Mouse (Mus musculus) midbrain, postnatal 0 days (tissue): ENCODE measurements around the gene Gpr137b. TPM values are rescaled to one million over a fixed set of nuclear protein-coding genes. Genes with fewer than 3 reads are reported as not detected.
A peak's percentile ranks its signal among the peaks of the same experiment; 100 is the strongest.
"Not testable (repeated sequence)": the region's sequence is repeated elsewhere in the genome, so short reads cannot be mapped to it uniquely, and the experiment has no call there.

ENCODE experiments used
- ATAC-seq: fragments of 200-750 bp; cut with Nextera tagmentation; 2 replicates; pipeline ENCODE4 v1.8.0; 2017; ENCODE audit warnings: moderate number of reproducible peaks, mild to moderate bottlenecking, moderate TSS enrichment, moderate library complexity; ENCODE audit not compliant: low FRiP score
- DNase-seq: peaks from one replicate; pipeline ENCODE4 v3.0.0-alpha.2; 2015; ENCODE audit warnings: low spot score
- H3K27ac ChIP-seq: fragments of 300-500 bp; sonication (generic); 2 replicates; pipeline ENCODE4 v1.5.1; 2014; ENCODE audit warnings: low read depth, mild to moderate bottlenecking, low read length, mixed read lengths
- H3K27me3 ChIP-seq: fragments of 300-500 bp; sonication (generic); 2 replicates; pipeline ENCODE4 v1.6.1; 2014; ENCODE audit warnings: low read length, control low read depth, mixed read lengths; ENCODE audit not compliant: insufficient read depth
- H3K36me3 ChIP-seq: fragments of 300-500 bp; sonication (generic); 2 replicates; pipeline ENCODE4 v1.6.1; 2014; ENCODE audit warnings: low read length, control low read depth, mixed read lengths; ENCODE audit not compliant: insufficient read depth
- H3K4me1 ChIP-seq: fragments of 300-500 bp; sonication (generic); 2 replicates; pipeline ENCODE4 v1.6.1; 2014; ENCODE audit warnings: mild to moderate bottlenecking, control low read depth, antibody characterized with exemption, low read length, mixed read lengths; ENCODE audit not compliant: insufficient read depth
- H3K4me2 ChIP-seq: fragments of 300-500 bp; sonication (generic); 2 replicates; pipeline ENCODE4 v1.6.1; 2014; ENCODE audit warnings: low read depth, mild to moderate bottlenecking, low read length, mixed read lengths; ENCODE audit not compliant: poor library complexity, severe bottlenecking
- H3K4me3 ChIP-seq: fragments of 300-500 bp; sonication (generic); 2 replicates; pipeline ENCODE4 v1.5.1; 2014; ENCODE audit warnings: low read depth, mild to moderate bottlenecking, low read length, moderate library complexity
- H3K9ac ChIP-seq: fragments of 300-500 bp; sonication (generic); replicated peaks from 2 replicates; pipeline ENCODE4 v1.6.1; 2014; ENCODE audit warnings: mild to moderate bottlenecking, low read length, moderate library complexity, mixed read lengths; ENCODE audit not compliant: poor library complexity, severe bottlenecking
- H3K9me3 ChIP-seq: fragments of 300-500 bp; sonication (generic); 2 replicates; pipeline ENCODE4 v1.6.1; 2016; ENCODE audit warnings: low read length, control low read depth
- CTCF ChIP-seq: IDR thresholded peaks from 2 replicates; pipeline ENCODE4 v1.5.1; 2016; ENCODE audit warnings: antibody characterized with exemption, mild to moderate bottlenecking
- WGBS: fragments of 180-500 bp; shearing (Covaris S2); extraction: QIAGEN DNeasy Blood & Tissue Kit; methylation state at CpG from one replicate; pipeline ENCODE4 v1.1.7; 2014; 5-methylcytosine and 5-hydroxymethylcytosine counted together
- polyA plus RNA-seq: library from polyadenylated mRNA; unstranded; fragments of >200 nt; fragmentation: Nextera tagmentation; extraction: Ambion mirVana; gene quantifications from 2 replicates; pipeline ENCODE4 v1.2.1, GENCODE M21; 2015
- total RNA-seq: library from RNA; depleted of rRNA; stranded (reverse); fragments of >200 nt; gene quantifications from 2 replicates; pipeline ENCODE4 v1.2.3, GENCODE M21; 2014

The Gpr137b gene
- total and polyA plus RNA-seq, 2 experiments from 2014 or later: 23.9 to 25.4 TPM

GRCm38 (mm10) chr13:13402818-13403217, 9.0 kb upstream of the Gpr137b start:
- not testable (repeated sequence) for ATAC-seq, H3K4me3 ChIP-seq, DNase-seq, H3K4me1 ChIP-seq, H3K9me3 ChIP-seq, H3K27me3 ChIP-seq, H3K27ac ChIP-seq, H3K4me2 ChIP-seq, H3K36me3 ChIP-seq, H3K9ac ChIP-seq
- WGBS: 67% methylated on average over 5 of the region's 5 CpGs

GRCm38 (mm10) chr13:13400851-13401250, 7.0 kb upstream of the Gpr137b start:
- DNase-seq, H3K4me1 ChIP-seq, ATAC-seq, H3K9me3 ChIP-seq, H3K27ac ChIP-seq, H3K36me3 ChIP-seq, H3K4me2 ChIP-seq, H3K4me3 ChIP-seq, H3K27me3 ChIP-seq, H3K9ac ChIP-seq: not testable (repeated sequence)
- 82% methylated on average over 3 of the region's 3 CpGs for WGBS

GRCm38 (mm10) chr13:13394096-13394395, 232 bp upstream of the Gpr137b start:
- not testable (repeated sequence) for H3K27ac ChIP-seq, H3K4me1 ChIP-seq, H3K36me3 ChIP-seq, H3K27me3 ChIP-seq, H3K9ac ChIP-seq, H3K9me3 ChIP-seq
- WGBS: under 1% methylated on average over 12 of the region's 15 CpGs
- Histone ChIP-seq H3K4me3 (peak overlapping the region; percentile 35), H3K4me2 (peak overlapping the region; percentile 35; the same call in 1 of the 2 replicates)
- DNase-seq: peak; percentile 66
- ATAC-seq: peak; percentile 82

GRCm38 (mm10) chr13:13378168-13378859, 15.5 kb downstream of the Gpr137b start:
- not testable (repeated sequence) for H3K36me3 ChIP-seq, H3K27me3 ChIP-seq, H3K9me3 ChIP-seq, H3K9ac ChIP-seq, H3K4me2 ChIP-seq, H3K27ac ChIP-seq, DNase-seq, H3K4me3 ChIP-seq, H3K4me1 ChIP-seq, ATAC-seq
- 89% methylated on average over 1 of the region's 7 CpGs for WGBS

GRCm38 (mm10) chr13:13377180-13377579, 16.6 kb downstream of the Gpr137b start:
- ATAC-seq (no peak), DNase-seq (no peak)
- no peak for TF ChIP-seq CTCF
- no peak overlapping the region for H3K4me3 ChIP-seq
- 90% methylated on average over 5 of the region's 5 CpGs for WGBS
- no peak overlapping the region for H3K27ac ChIP-seq
- H3K27me3 ChIP-seq: no peaks in the 10 kb centered on the region
- no peaks in the 10 kb centered on the region for H3K9me3 ChIP-seq
- H3K4me1 ChIP-seq: no peaks in the 10 kb centered on the region
- no peak overlapping the region for H3K9ac ChIP-seq
- H3K4me2 ChIP-seq: no peak overlapping the region
- no peaks in the 10 kb centered on the region for H3K36me3 ChIP-seq

GRCm38 (mm10) chr13:13373965-13374364, 19.8 kb downstream of the Gpr137b start:
- not testable (repeated sequence) for H3K36me3 ChIP-seq, ATAC-seq
- WGBS: over 99% methylated on average over 4 of the region's 6 CpGs

GRCm38 (mm10) chr13:13371436-13371835, 22.4 kb downstream of the Gpr137b start:
- not testable (repeated sequence) for DNase-seq, H3K4me2 ChIP-seq, H3K4me3 ChIP-seq, H3K36me3 ChIP-seq, H3K27me3 ChIP-seq, H3K4me1 ChIP-seq, H3K9me3 ChIP-seq, H3K27ac ChIP-seq, H3K9ac ChIP-seq, ATAC-seq
- 89% methylated on average over 7 of the region's 7 CpGs for WGBS

More at GRCm38 (mm10) chr13:13373965-13374364, 19.8 kb downstream of the Gpr137b start:
- H3K9me3 ChIP-seq, DNase-seq, H3K9ac ChIP-seq, H3K4me1 ChIP-seq, H3K4me3 ChIP-seq, H3K27ac ChIP-seq, H3K4me2 ChIP-seq, H3K27me3 ChIP-seq: not testable (repeated sequence)

- H3K9me3 ChIP-seq, H3K27ac ChIP-seq, DNase-seq, ATAC-seq, H3K36me3 ChIP-seq, H3K4me3 ChIP-seq, H3K9ac ChIP-seq, H3K27me3 ChIP-seq, H3K4me2 ChIP-seq, H3K4me1 ChIP-seq: not testable (repeated sequence)
- WGBS: 97% methylated on average over 2 of the region's 2 CpGs
Measured at GRCm38 (mm10) chr13:13366371-13366770, 27.4 kb downstream of the Gpr137b start.

GRCm38 (mm10) chr13:13363536-13363935, 30.3 kb downstream of the Gpr137b start:
- not testable (repeated sequence) for H3K4me1 ChIP-seq, H3K4me2 ChIP-seq, H3K9ac ChIP-seq, H3K36me3 ChIP-seq, H3K27ac ChIP-seq, ATAC-seq, H3K4me3 ChIP-seq, H3K27me3 ChIP-seq, DNase-seq, H3K9me3 ChIP-seq
- 96% methylated on average over 7 of the region's 7 CpGs for WGBS
